11 mouse cellular contexts compared by ENCODE assay signal in genomic region chr4:90437375-90438190, GRCm38 (mm10).
A peak's percentile ranks its signal among the peaks of the same experiment; 100 is the strongest.
DNase-seq lines count a peak whose midpoint lies in the region; ATAC-seq and TF ChIP-seq lines count a peak whose summit lies in the region.
"Had no signal": no experiment of that assay in that cellular context is flagged by ENCODE, and none has a peak within 500 bp of the region (broad histone marks: within the 10 kb centered on the region; RNA-seq: fewer than 3 reads in every experiment).

No protein-coding gene starts in this region.

- no peaks in the 10 kb centered on the region for H3K27me3 ChIP-seq in forebrain, embryonic 14.5 days (replicated peaks; ENCODE audit: control insufficient read depth, insufficient read depth, low read length)
- H3K27me3 ChIP-seq in midbrain, embryonic 15.5 days (replicated peaks), result no peaks in the 10 kb centered on the region
- no peaks in the 10 kb centered on the region for H3K27me3 ChIP-seq in kidney, adult 2 months (replicated peaks; ENCODE audit: control insufficient read depth, insufficient read depth, low read length)
- H3K27me3 ChIP-seq: heart, embryonic 15.5 days; liver, embryonic 15.5 days had no signal

- H3K9ac ChIP-seq in forebrain, embryonic 14.5 days (ENCODE audit: low read length), result no peak overlapping the region
- H3K9ac ChIP-seq in midbrain, embryonic 15.5 days, result no peak overlapping the region
- H3K9ac ChIP-seq: heart, embryonic 15.5 days; liver, embryonic 15.5 days had no signal

- peak; percentile 74 for DNase-seq in brain, adult 2 months (ENCODE audit: low read depth, low spot score)
- DNase-seq in forebrain, embryonic 14.5 days (ENCODE audit: low spot score), result peak; percentile 92
- DNase-seq in layer of hippocampus, adult 8-10 months (ENCODE audit: low spot score in 2 of 2), result peak; percentile 66 to 67
- DNase-seq in heart, adult 8-10 months (ENCODE audit: low spot score), result no peak
- no peak for DNase-seq in gastrocnemius, adult 8-10 months (ENCODE audit: low spot score in 2 of 2)
- DNase-seq in kidney, postnatal 25 days, result no peak
- no peak for DNase-seq in kidney, adult 2 months
- DNase-seq: cerebellum, adult 8-10 months had no signal

- no peak for TF ChIP-seq CTCF in kidney, adult 2 months (conservative IDR thresholded peaks at IDR 0.05; ENCODE audit: insufficient read depth, insufficient read length, low read depth, low read length)

- TF ChIP-seq POLR2A in kidney, adult 2 months (IDR thresholded peaks at IDR 0.05; ENCODE audit: low read depth, low read length), result no peak

- H3K27ac ChIP-seq in forebrain, embryonic 14.5 days (ENCODE audit: low read depth, low read length), result peak overlapping the region; percentile 52; the same call in 1 of the 2 replicates
- H3K27ac ChIP-seq in midbrain, embryonic 15.5 days, result peak overlapping the region; percentile 76
- no peak overlapping the region for H3K27ac ChIP-seq in kidney, adult 2 months (ENCODE audit: insufficient read depth, low read depth, low read length)
- H3K27ac ChIP-seq: heart, embryonic 15.5 days; liver, embryonic 15.5 days had no signal

- peak; percentile 96 for ATAC-seq in forebrain, embryonic 14.5 days
- ATAC-seq in midbrain, embryonic 15.5 days (replicated peaks), result peak; percentile 98

- no peaks in the 10 kb centered on the region for H3K36me3 ChIP-seq in forebrain, embryonic 14.5 days (ENCODE audit: control insufficient read depth, insufficient read depth, low read length)
- H3K36me3 ChIP-seq in midbrain, embryonic 15.5 days (replicated peaks), result no peaks in the 10 kb centered on the region
- no peaks in the 10 kb centered on the region for H3K36me3 ChIP-seq in kidney, adult 2 months (ENCODE audit: control insufficient read depth, insufficient read depth, low read length)
- H3K36me3 ChIP-seq: heart, embryonic 15.5 days; liver, embryonic 15.5 days had no signal

- peaks cover 10% of the 10 kb centered on the region for H3K4me1 ChIP-seq in forebrain, embryonic 14.5 days (ENCODE audit: control insufficient read depth, insufficient read depth, low read length)
- H3K4me1 ChIP-seq in midbrain, embryonic 15.5 days, result peaks cover 11% of the 10 kb centered on the region
- H3K4me1 ChIP-seq in kidney, adult 2 months (ENCODE audit: control insufficient read depth, insufficient read depth, low read length), result no peaks in the 10 kb centered on the region
- H3K4me1 ChIP-seq: heart, embryonic 15.5 days; liver, embryonic 15.5 days had no signal

- peak overlapping the region; percentile 42 for H3K4me2 ChIP-seq in forebrain, embryonic 14.5 days (ENCODE audit: low read length)
- H3K4me2 ChIP-seq in midbrain, embryonic 15.5 days, result peak overlapping the region; percentile 39
- H3K4me2 ChIP-seq: heart, embryonic 15.5 days; liver, embryonic 15.5 days had no signal

- WGBS in forebrain, embryonic 14.5 days, result 23% methylated on average over 7 of the region's 7 CpGs
- WGBS in midbrain, embryonic 15.5 days, result 20% methylated on average over 7 of the region's 7 CpGs
- WGBS in kidney, adult 2 months, result 70% methylated on average over 7 of the region's 7 CpGs

- peak overlapping the region; percentile 13; the same call in 1 of the 2 replicates for H3K4me3 ChIP-seq in forebrain, embryonic 14.5 days (ENCODE audit: low read depth, low read length)
- peak overlapping the region; percentile 16; the same call in 1 of the 2 replicates for H3K4me3 ChIP-seq in midbrain, embryonic 15.5 days
- H3K4me3 ChIP-seq in kidney, adult 2 months (ENCODE audit: insufficient read depth, low read depth, low read length), result no peak overlapping the region
- H3K4me3 ChIP-seq: heart, embryonic 15.5 days; liver, embryonic 15.5 days had no signal

- no peaks in the 10 kb centered on the region for H3K9me3 ChIP-seq in forebrain, embryonic 14.5 days (replicated peaks; ENCODE audit: control insufficient read depth, low read length)
- no peaks in the 10 kb centered on the region for H3K9me3 ChIP-seq in midbrain, embryonic 15.5 days
- H3K9me3 ChIP-seq: heart, embryonic 15.5 days; liver, embryonic 15.5 days had no signal

Comparison
In these comparisons a context has a peak if more than half of its experiments do, and no peak if none do; other contexts are left out.
1. DNase-seq: peak in brain, adult 2 months (single experiment), forebrain, embryonic 14.5 days (single experiment) and layer of hippocampus, adult 8-10 months (2 of 2); none in heart, adult 8-10 months (single experiment), gastrocnemius, adult 8-10 months (0 of 2), kidney, postnatal 25 days (0 of 2) and kidney, adult 2 months (single experiment).